ENCODE assay signal across 18 mouse cellular contexts in the genomic region with DNA sequence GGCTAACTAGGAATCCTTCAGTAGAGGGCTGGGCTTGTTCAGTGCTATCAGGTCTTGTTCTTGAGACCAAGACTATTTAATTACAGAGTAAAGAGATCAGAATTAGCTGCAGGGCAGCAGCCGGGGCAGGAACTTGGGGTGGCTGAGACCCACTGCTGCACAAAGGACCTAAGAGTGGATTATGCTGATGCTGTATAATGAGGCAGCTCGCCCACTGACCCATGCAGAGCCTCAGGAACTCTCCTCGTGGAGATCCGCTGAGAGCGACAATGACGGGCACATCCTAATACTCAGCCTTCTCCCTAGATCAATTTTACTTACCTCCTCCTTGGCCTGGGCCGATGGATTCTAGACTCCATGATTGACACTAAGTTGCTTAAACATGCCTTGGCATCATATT.
DNase-seq lines count a peak whose midpoint lies in the region; ATAC-seq and TF ChIP-seq lines count a peak whose summit lies in the region.
"Had no signal": no experiment of that assay in that cellular context is flagged by ENCODE, and none has a peak within 500 bp of the region (broad histone marks: within the 10 kb centered on the region; RNA-seq: fewer than 3 reads in every experiment).

No protein-coding gene starts in this region.

- peaks cover 16% of the 10 kb centered on the region for H3K4me1 ChIP-seq in forebrain, embryonic 12.5 days
- H3K4me1 ChIP-seq in forebrain, postnatal 0 days (ENCODE audit: insufficient read depth), result no peaks in the 10 kb centered on the region
- H3K4me1 ChIP-seq in hindbrain, embryonic 10.5 days (replicated peaks), result peaks cover 28% of the 10 kb centered on the region
- peaks cover 9% of the 10 kb centered on the region for H3K4me1 ChIP-seq in limb, embryonic 11.5 days (ENCODE audit: control insufficient read depth, insufficient read depth, low read length)
- peaks cover 5% of the 10 kb centered on the region; the same call in 1 of the 2 replicates for H3K4me1 ChIP-seq in midbrain, embryonic 16.5 days (ENCODE audit: control insufficient read depth, insufficient read depth, low read length)
- peaks cover 68% of the 10 kb centered on the region for H3K4me1 ChIP-seq in liver, embryonic 12.5 days

- TF ChIP-seq CTCF in forebrain, postnatal 0 days (IDR thresholded peaks at IDR 0.05; ENCODE audit: low read depth), result no peak

- 0 out of 2 replicates have a peak overlapping the region, but pooled peaks have one; percentile 11 for H3K4me2 ChIP-seq in forebrain, embryonic 12.5 days
- no peak overlapping the region for H3K4me2 ChIP-seq in forebrain, postnatal 0 days (ENCODE audit: low read depth)
- H3K4me2 ChIP-seq in limb, embryonic 11.5 days (ENCODE audit: low read depth, severe bottlenecking), result no peak overlapping the region
- H3K4me2 ChIP-seq in midbrain, embryonic 16.5 days (ENCODE audit: low read length), result peak overlapping the region; percentile 29; the same call in 1 of the 2 replicates
- H3K4me2 ChIP-seq in liver, embryonic 12.5 days, result no peak overlapping the region
- H3K4me2 ChIP-seq: embryonic facial prominence, embryonic 12.5 days; liver, embryonic 15.5 days had no signal

- no peaks in the 10 kb centered on the region for H3K36me3 ChIP-seq in forebrain, embryonic 12.5 days (replicated peaks)
- no peaks in the 10 kb centered on the region for H3K36me3 ChIP-seq in forebrain, postnatal 0 days (ENCODE audit: insufficient read depth)
- H3K36me3 ChIP-seq in hindbrain, embryonic 10.5 days, result no peaks in the 10 kb centered on the region
- no peaks in the 10 kb centered on the region for H3K36me3 ChIP-seq in limb, embryonic 11.5 days (ENCODE audit: control insufficient read depth, insufficient read depth, low read length)
- H3K36me3 ChIP-seq in midbrain, embryonic 16.5 days (ENCODE audit: control insufficient read depth, insufficient read depth, low read length), result no peaks in the 10 kb centered on the region
- H3K36me3 ChIP-seq in liver, embryonic 12.5 days, result 0 out of 2 replicates have a peak, but pooled peaks cover 3% of the 10 kb centered on the region
- H3K36me3 ChIP-seq: embryonic facial prominence, embryonic 12.5 days; liver, embryonic 15.5 days had no signal

- WGBS in forebrain, embryonic 12.5 days, result 9% methylated on average over 7 of the region's 7 CpGs
- 27% methylated on average over 7 of the region's 7 CpGs for WGBS in forebrain, postnatal 0 days
- WGBS in hindbrain, embryonic 10.5 days, result 46% methylated on average over 7 of the region's 7 CpGs
- WGBS in limb, embryonic 11.5 days, result 40% methylated on average over 7 of the region's 7 CpGs
- 15% methylated on average over 7 of the region's 7 CpGs for WGBS in midbrain, embryonic 16.5 days
- 79% methylated on average over 7 of the region's 7 CpGs for WGBS in liver, embryonic 12.5 days (ENCODE audit: insufficient replicate concordance)

- intact Hi-C loops in left cerebral cortex, postnatal 14 days (cut with DNase I), result no loop called here

- H3K27me3 ChIP-seq in forebrain, embryonic 12.5 days, result 0 out of 2 replicates have a peak, but pooled peaks cover 3% of the 10 kb centered on the region
- no peaks in the 10 kb centered on the region for H3K27me3 ChIP-seq in forebrain, postnatal 0 days (ENCODE audit: insufficient read depth, low read length)
- no peaks in the 10 kb centered on the region for H3K27me3 ChIP-seq in hindbrain, embryonic 10.5 days (ENCODE audit: insufficient read depth, poor library complexity, severe bottlenecking)
- no peaks in the 10 kb centered on the region for H3K27me3 ChIP-seq in limb, embryonic 11.5 days (ENCODE audit: control insufficient read depth, insufficient read depth, low read length)
- no peaks in the 10 kb centered on the region for H3K27me3 ChIP-seq in midbrain, embryonic 16.5 days (ENCODE audit: control insufficient read depth, insufficient read depth, low read depth, low read length)
- H3K27me3 ChIP-seq in liver, embryonic 12.5 days (replicated peaks), result no peaks in the 10 kb centered on the region
- H3K27me3 ChIP-seq: CH12.LX; embryonic facial prominence, embryonic 12.5 days; liver, embryonic 15.5 days had no signal

- no peak overlapping the region for H3K27ac ChIP-seq in forebrain, embryonic 12.5 days
- no peak overlapping the region for H3K27ac ChIP-seq in forebrain, postnatal 0 days (ENCODE audit: low read depth, low read length)
- peak overlapping the region; percentile 35; the same call in 1 of the 2 replicates for H3K27ac ChIP-seq in hindbrain, embryonic 10.5 days
- no peak overlapping the region for H3K27ac ChIP-seq in limb, embryonic 11.5 days (replicated peaks; ENCODE audit: low read depth, low read length)
- H3K27ac ChIP-seq in midbrain, embryonic 16.5 days (ENCODE audit: low read length), result no peak overlapping the region
- H3K27ac ChIP-seq in liver, embryonic 12.5 days, result no peak overlapping the region
- H3K27ac ChIP-seq: embryonic facial prominence, embryonic 12.5 days; liver, embryonic 15.5 days had no signal

- H3K9ac ChIP-seq in forebrain, embryonic 12.5 days, result no peak overlapping the region
- H3K9ac ChIP-seq in forebrain, postnatal 0 days, result no peak overlapping the region
- no peak overlapping the region for H3K9ac ChIP-seq in limb, embryonic 11.5 days (ENCODE audit: low read length)
- H3K9ac ChIP-seq in midbrain, embryonic 16.5 days (ENCODE audit: low read depth, low read length), result no peak overlapping the region
- H3K9ac ChIP-seq in liver, embryonic 12.5 days, result no peak overlapping the region
- H3K9ac ChIP-seq: embryonic facial prominence, embryonic 12.5 days; liver, embryonic 15.5 days had no signal

- H3K9me3 ChIP-seq in forebrain, embryonic 12.5 days, result no peaks in the 10 kb centered on the region
- no peaks in the 10 kb centered on the region for H3K9me3 ChIP-seq in forebrain, postnatal 0 days (ENCODE audit: low read length)
- no peaks in the 10 kb centered on the region for H3K9me3 ChIP-seq in hindbrain, embryonic 10.5 days
- no peaks in the 10 kb centered on the region for H3K9me3 ChIP-seq in limb, embryonic 11.5 days (ENCODE audit: control insufficient read depth, low read length)
- H3K9me3 ChIP-seq in midbrain, embryonic 16.5 days (replicated peaks; ENCODE audit: control insufficient read depth, low read length, poor library complexity, severe bottlenecking), result no peaks in the 10 kb centered on the region
- no peaks in the 10 kb centered on the region for H3K9me3 ChIP-seq in liver, embryonic 12.5 days (replicated peaks)
- H3K9me3 ChIP-seq: embryonic facial prominence, embryonic 12.5 days; liver, embryonic 15.5 days had no signal

- DNase-seq in forebrain, postnatal 0 days, result no peak
- DNase-seq in hindbrain, embryonic 10.5 days (ENCODE audit: low spot score), result no peak
- DNase-seq in limb, embryonic 11.5 days (ENCODE audit: low spot score), result peak; percentile 50
- DNase-seq in left cerebral cortex, postnatal 14 days (ENCODE audit: low spot score in 2 of 2), result no peak
- DNase-seq in adrenal gland, postnatal 10 days, result no peak
- DNase-seq: adrenal gland, postnatal 36 days; cerebellum, postnatal 36 days; heart, postnatal 10 days; kidney, postnatal 14 days; lung, postnatal 14 days; right cerebral cortex, postnatal 14 days; thymus, postnatal 4 days had no signal

- no peak overlapping the region for H3K4me3 ChIP-seq in forebrain, embryonic 12.5 days (replicated peaks)
- H3K4me3 ChIP-seq in forebrain, postnatal 0 days (ENCODE audit: low read depth, low read length), result no peak overlapping the region
- no peak overlapping the region for H3K4me3 ChIP-seq in hindbrain, embryonic 10.5 days
- no peak overlapping the region for H3K4me3 ChIP-seq in limb, embryonic 11.5 days (ENCODE audit: low read depth, low read length)
- H3K4me3 ChIP-seq in midbrain, embryonic 16.5 days (ENCODE audit: low read depth, low read length), result no peak overlapping the region
- H3K4me3 ChIP-seq in liver, embryonic 12.5 days, result no peak overlapping the region
- H3K4me3 ChIP-seq: embryonic facial prominence, embryonic 12.5 days; liver, embryonic 15.5 days had no signal

- ATAC-seq in forebrain, embryonic 12.5 days (ENCODE audit: low FRiP score), result peak; percentile 60; the same call in 1 of the 2 replicates
- no peak for ATAC-seq in forebrain, postnatal 0 days
- ATAC-seq in limb, embryonic 11.5 days (ENCODE audit: insufficient number of reproducible peaks, low FRiP score, low TSS enrichment, low read depth), result no peak
- peak; percentile 55; the same call in 1 of the 2 replicates for ATAC-seq in midbrain, embryonic 16.5 days
- ATAC-seq in liver, embryonic 12.5 days, result no peak

Comparison
In these comparisons a context has a peak if more than half of its experiments do, and no peak if none do; other contexts are left out.
1. ATAC-seq: peak in forebrain, embryonic 12.5 days (single experiment) and midbrain, embryonic 16.5 days (single experiment); none in forebrain, postnatal 0 days (single experiment), limb, embryonic 11.5 days (single experiment) and liver, embryonic 12.5 days (single experiment).
2. H3K4me2 ChIP-seq: peak in forebrain, embryonic 12.5 days (single experiment) and midbrain, embryonic 16.5 days (single experiment); none in forebrain, postnatal 0 days (single experiment), limb, embryonic 11.5 days (single experiment) and liver, embryonic 12.5 days (single experiment).